Mouse (Mus musculus) brain, embryonic 14.5 days (tissue): ENCODE measurements around the gene Rps6ka5.

ENCODE experiments used
- CTCF ChIP-seq: fragments of 200-500 bp; IDR thresholded peaks from 2 replicates; pipeline ENCODE4 v1.5.1; 2012; ENCODE audit warnings: inconsistent platforms, mild to moderate bottlenecking, moderate library complexity, borderline replicate concordance; ENCODE audit not compliant: insufficient read depth, insufficient read length; ENCODE audit errors: extremely low read depth
- POLR2A ChIP-seq: fragments of 200-500 bp; IDR thresholded peaks from 2 replicates; pipeline ENCODE4 v1.6.1; 2012; ENCODE audit warnings: mild to moderate bottlenecking, inconsistent platforms, borderline replicate concordance; ENCODE audit not compliant: poor library complexity, insufficient read depth, insufficient read length, severe bottlenecking; ENCODE audit errors: extremely low read depth

DNA sequence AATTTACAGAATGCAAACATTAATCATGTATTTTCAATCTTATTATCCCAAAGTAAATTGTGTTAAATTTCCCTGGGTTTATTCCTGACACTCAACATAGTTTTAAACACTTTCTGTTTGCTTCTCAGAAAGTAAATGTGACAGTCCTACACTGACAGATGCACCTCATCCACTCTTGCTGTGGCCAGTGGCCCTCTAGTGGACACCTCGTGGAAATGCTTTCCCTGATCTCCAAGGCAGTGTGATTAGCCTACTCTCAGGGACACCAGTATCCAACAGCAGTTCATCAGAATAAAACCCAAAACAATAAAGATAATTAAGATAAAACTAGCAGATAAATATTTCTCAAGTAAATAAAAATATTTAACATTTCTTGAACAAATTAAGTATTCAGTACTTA is 122.2 kb downstream of the Rps6ka5 start:
- TF ChIP-seq CTCF (peak; percentile 90), POLR2A (no peak)
